Mouse (Mus musculus) right cerebral cortex, postnatal 25 days (tissue): ENCODE measurements around the gene Kpna2.

Experiments used
- DNase-seq: peaks from one replicate; pipeline ENCODE4 v3.0.0; 2022

Gene Kpna2

GRCm38 (mm10) chr11:106981787-106982186 lies 17.6 kb downstream of the Kpna2 start:
- DNase-seq = no peak

- DNase-seq = peak; percentile 11
These were observed 18.9 kb downstream of the Kpna2 start for GRCm38 (mm10) chr11:106980455-106980854.

- DNase-seq = no peak
These were observed 23.1 kb downstream of the Kpna2 start for GRCm38 (mm10) chr11:106976194-106976593.

- DNase-seq = no peak
These were observed 23.7 kb downstream of the Kpna2 start for GRCm38 (mm10) chr11:106975419-106976177.

- DNase-seq = no peak
These were observed 24.9 kb downstream of the Kpna2 start for GRCm38 (mm10) chr11:106974440-106974839.

GRCm38 (mm10) chr11:106973016-106973415 lies 26.3 kb downstream of the Kpna2 start:
- no peak for DNase-seq

GRCm38 (mm10) chr11:106969798-106970197 lies 29.5 kb downstream of the Kpna2 start:
- DNase-seq = no peak

- DNase-seq = no peak
These were observed 31.7 kb downstream of the Kpna2 start for GRCm38 (mm10) chr11:106967630-106968029.

- no peak for DNase-seq
These were observed 33.5 kb downstream of the Kpna2 start for GRCm38 (mm10) chr11:106965881-106966280.

- no peak for DNase-seq
These were observed 37.0 kb downstream of the Kpna2 start for GRCm38 (mm10) chr11:106962310-106962709.

GRCm38 (mm10) chr11:106961471-106962081 lies 37.8 kb downstream of the Kpna2 start:
- DNase-seq = no peak

- no peak for DNase-seq
These were observed 40.2 kb downstream of the Kpna2 start for GRCm38 (mm10) chr11:106959121-106959520.

GRCm38 (mm10) chr11:106958407-106959071 lies 40.8 kb downstream of the Kpna2 start:
- DNase-seq = no peak

GRCm38 (mm10) chr11:106957271-106957980 lies 41.9 kb downstream of the Kpna2 start:
- DNase-seq = no peak

- DNase-seq = no peak
These were observed 44.8 kb downstream of the Kpna2 start for GRCm38 (mm10) chr11:106954566-106954965.

- DNase-seq = no peak
These were observed 45.2 kb downstream of the Kpna2 start for GRCm38 (mm10) chr11:106954116-106954515.
